Mouse (Mus musculus) forebrain, embryonic 11.5 days (tissue): Measurements from ENCODE around the gene Zfp688. TPM values are rescaled to one million over a fixed set of nuclear protein-coding genes. Genes with fewer than 3 reads are reported as not detected.
A peak's percentile ranks its signal among the peaks of the same experiment; 100 is the strongest.
"Not testable (repeated sequence)": the region's sequence is repeated elsewhere in the genome, so short reads cannot be mapped to it uniquely, and the experiment has no call there.

ENCODE experiments used
- ATAC-seq: fragments of 200-750 bp; cut with Nextera tagmentation; replicated peaks from 2 replicates; pipeline ENCODE4 v1.8.0; 2017; ENCODE audit warnings: moderate TSS enrichment; ENCODE audit not compliant: low FRiP score
- DNase-seq: peaks from one replicate; pipeline ENCODE4 v3.0.0-alpha.2; 2017; ENCODE audit warnings: low spot score
- H3K27ac ChIP-seq: fragments of 300-500 bp; sonication (generic); 2 replicates; pipeline ENCODE4 v1.5.1; 2014; ENCODE audit warnings: low read depth, low read length
- H3K27me3 ChIP-seq: fragments of 300-500 bp; sonication (generic); 2 replicates; pipeline ENCODE4 v1.6.1; 2014; ENCODE audit warnings: mild to moderate bottlenecking, low read length, mixed read lengths; ENCODE audit not compliant: control insufficient read depth, insufficient read depth
- H3K36me3 ChIP-seq: fragments of 300-500 bp; sonication (generic); 2 replicates; pipeline ENCODE4 v1.6.1; 2014; ENCODE audit warnings: mild to moderate bottlenecking, low read length, moderate library complexity, mixed read lengths; ENCODE audit not compliant: control insufficient read depth, insufficient read depth
- H3K4me1 ChIP-seq: fragments of 300-500 bp; sonication (generic); replicated peaks from 2 replicates; pipeline ENCODE4 v1.6.1; 2014; ENCODE audit warnings: low read length, mixed read lengths; ENCODE audit not compliant: control insufficient read depth, insufficient read depth
- H3K4me2 ChIP-seq: fragments of 300-500 bp; sonication (generic); 2 replicates; pipeline ENCODE4 v1.6.1; 2014; ENCODE audit warnings: low read depth, mild to moderate bottlenecking, low read length, moderate library complexity, mixed read lengths; ENCODE audit not compliant: severe bottlenecking
- H3K4me3 ChIP-seq: fragments of 300-500 bp; sonication (generic); 2 replicates; pipeline ENCODE4 v1.5.1; 2014; ENCODE audit warnings: low read depth, low read length
- H3K9ac ChIP-seq: fragments of 300-500 bp; sonication (generic); 2 replicates; pipeline ENCODE4 v1.6.1; 2014; ENCODE audit warnings: low read length
- H3K9me3 ChIP-seq: fragments of 300-500 bp; sonication (generic); 2 replicates; pipeline ENCODE4 v1.6.1; 2016; ENCODE audit warnings: low read length, mixed read lengths; ENCODE audit not compliant: control insufficient read depth
- WGBS: fragments of 180-500 bp; shearing (Covaris S2); extraction: QIAGEN DNeasy Blood & Tissue Kit; methylation state at CpG from one replicate; pipeline ENCODE4 v1.1.7; 2014; 5-methylcytosine and 5-hydroxymethylcytosine counted together
- polyA plus RNA-seq: library from polyadenylated mRNA; unstranded; fragments of >200 nt; fragmentation: Nextera tagmentation; extraction: Ambion mirVana; gene quantifications from 2 replicates; pipeline ENCODE4 v1.2.1, GENCODE M21; 2014

The Zfp688 gene
- polyA plus RNA-seq, 1 experiment from 2014 or later = 35.7 TPM

GRCm38 (mm10) chr7:127400355-127400754 is 21.5 kb downstream of the Zfp688 start:
- Histone ChIP-seq H3K27ac (no peak overlapping the region), H3K36me3 (no peaks in the 10 kb centered on the region), H3K4me2 (no peak overlapping the region), H3K9ac (no peak overlapping the region), H3K9me3 (no peaks in the 10 kb centered on the region), H3K27me3 (no peaks in the 10 kb centered on the region), H3K4me3 (no peak overlapping the region), H3K4me1 (no peaks in the 10 kb centered on the region)
- ATAC-seq (no peak), DNase-seq (no peak)
- WGBS = 78% methylated on average over 3 of the region's 3 CpGs

- Histone ChIP-seq H3K36me3 (no peaks in the 10 kb centered on the region), H3K27ac (no peak overlapping the region), H3K4me1 (no peaks in the 10 kb centered on the region), H3K9ac (peak overlapping the region; percentile 50), H3K4me3 (peak overlapping the region; percentile 65), H3K27me3 (no peaks in the 10 kb centered on the region), H3K9me3 (no peaks in the 10 kb centered on the region), H3K4me2 (peak overlapping the region; percentile 80)
- DNase-seq = no peak
- ATAC-seq = peak; percentile 32; the same call in 1 of the 2 replicates
- 31% methylated on average over 7 of the region's 7 CpGs for WGBS
Observed at GRCm38 (mm10) chr7:127393944-127394333, 27.9 kb downstream of the Zfp688 start.

- 1% methylated on average over 45 of the region's 45 CpGs for WGBS
- Histone ChIP-seq H3K9ac (peak within 1 kb of the TSS; percentile 87), H3K4me3 (peak within 1 kb of the TSS; percentile 65), H3K4me2 (peak within 1 kb of the TSS; percentile 80), H3K9me3 (no peaks in the 10 kb centered on the region), H3K36me3 (no peaks in the 10 kb centered on the region), H3K27ac (0 out of 2 replicates have a peak within 1 kb of the TSS, but pooled peaks have one; percentile 41), H3K27me3 (no peaks in the 10 kb centered on the region), H3K4me1 (no peaks in the 10 kb centered on the region)
- ATAC-seq (peak; percentile 97), DNase-seq (peak; percentile 95)
Observed at GRCm38 (mm10) chr7:127393157-127393943, 28.5 kb downstream of the Zfp688 start, which contains the start of gene E430018J23Rik. Gene E430018J23Rik (minus strand): TSS chr7:127393629.

GRCm38 (mm10) chr7:127392251-127392824 is 29.5 kb downstream of the Zfp688 start:
- Histone ChIP-seq H3K27ac (no peak overlapping the region), H3K4me2 (peak overlapping the region; percentile 80), H3K4me1 (no peaks in the 10 kb centered on the region), H3K36me3 (no peaks in the 10 kb centered on the region), H3K27me3 (no peaks in the 10 kb centered on the region), H3K9me3 (no peaks in the 10 kb centered on the region), H3K4me3 (peak overlapping the region; percentile 65; the same call in 1 of the 2 replicates), H3K9ac (0 out of 2 replicates have a peak overlapping the region, but pooled peaks have one; percentile 87)
- ATAC-seq (no peak), DNase-seq (no peak)
- 92% methylated on average over 8 of the region's 8 CpGs for WGBS

- no peak for ATAC-seq
- DNase-seq = no peak
- H3K9me3 ChIP-seq = no peaks in the 10 kb centered on the region
- no peak overlapping the region for H3K4me3 ChIP-seq
- no peaks in the 10 kb centered on the region for H3K4me1 ChIP-seq
- 96% methylated on average over 16 of the region's 16 CpGs for WGBS
- H3K9ac ChIP-seq = no peak overlapping the region
- no peaks in the 10 kb centered on the region for H3K36me3 ChIP-seq
- no peaks in the 10 kb centered on the region for H3K27me3 ChIP-seq
- no peak overlapping the region for H3K4me2 ChIP-seq
- H3K27ac ChIP-seq = no peak overlapping the region
Observed at GRCm38 (mm10) chr7:127391538-127391937, 30.3 kb downstream of the Zfp688 start.

- no peak overlapping the region for H3K4me2 ChIP-seq
- no peak overlapping the region for H3K27ac ChIP-seq
- H3K27me3 ChIP-seq = no peaks in the 10 kb centered on the region
- H3K4me3 ChIP-seq = no peak overlapping the region
- no peaks in the 10 kb centered on the region for H3K4me1 ChIP-seq
- H3K9ac ChIP-seq = no peak overlapping the region
- ATAC-seq (no peak), DNase-seq (no peak)
- no peaks in the 10 kb centered on the region for H3K36me3 ChIP-seq
- 74% methylated on average over 7 of the region's 7 CpGs for WGBS
- H3K9me3 ChIP-seq = no peaks in the 10 kb centered on the region
Observed at GRCm38 (mm10) chr7:127390306-127390705, 31.6 kb downstream of the Zfp688 start.

GRCm38 (mm10) chr7:127388201-127388600 is 33.7 kb downstream of the Zfp688 start:
- H3K36me3 ChIP-seq, H3K4me1 ChIP-seq, H3K27ac ChIP-seq, H3K9ac ChIP-seq, H3K4me2 ChIP-seq, H3K4me3 ChIP-seq, H3K27me3 ChIP-seq, H3K9me3 ChIP-seq, DNase-seq, ATAC-seq: not testable (repeated sequence)

- 20% methylated on average over 38 of the region's 38 CpGs for WGBS
- Histone ChIP-seq H3K27ac (no peak within 1 kb of the TSS), H3K36me3 (peaks cover 2% of the 10 kb centered on the region; the same call in 1 of the 2 replicates), H3K4me2 (peak within 1 kb of the TSS; percentile 65), H3K9me3 (no peaks in the 10 kb centered on the region), H3K27me3 (no peaks in the 10 kb centered on the region), H3K9ac (peak within 1 kb of the TSS; percentile 62), H3K4me1 (no peaks in the 10 kb centered on the region), H3K4me3 (peak within 1 kb of the TSS; percentile 48)
- DNase-seq (peak; percentile 82), ATAC-seq (peak; percentile 86)
Observed at GRCm38 (mm10) chr7:127386641-127387392, 35.1 kb downstream of the Zfp688 start, which contains the start of gene 9130019O22Rik. Gene 9130019O22Rik (minus strand): TSS chr7:127387166.
